Comparison of ENCODE assay signal across 7 mouse cellular contexts in genomic region chr10:44539033-44539578, GRCm38 (mm10). TPM values are rescaled to one million over a fixed set of nuclear protein-coding genes. Genes with fewer than 3 reads are reported as not detected.
DNase-seq lines count a peak whose midpoint lies in the region; ATAC-seq and TF ChIP-seq lines count a peak whose summit lies in the region.

No protein-coding gene starts in this region.

- no peak; a peak in 1 of 4 replicates for TF ChIP-seq POLR2A in MEL (IDR thresholded peaks at IDR 0.05; ENCODE audit: control insufficient read depth in 1 of 2, insufficient read depth in 1 of 2, low read depth in 1 of 2, low read length in 2 of 2, poor library complexity in 1 of 2)

- H3K79me2 ChIP-seq in MEL (ENCODE audit: control insufficient read depth, insufficient read depth, low read length, poor library complexity): no peaks in the 10 kb centered on the region

- 13% methylated on average over 14 of the region's 14 CpGs for WGBS in heart, embryonic 15.5 days

- TF ChIP-seq EP300 in MEL (IDR thresholded peaks at IDR 0.05; ENCODE audit: low read depth in 1 of 2, low read length in 2 of 2): peak; percentile 19 to 71; a peak in 3 of 4 replicates

- TF ChIP-seq CTCF in MEL (IDR thresholded peaks at IDR 0.05 in 2 of 3, conservative IDR thresholded peaks at IDR 0.05 in 1 of 3; ENCODE audit: control insufficient read depth in 1 of 3, insufficient read depth in 1 of 3, low read depth in 2 of 3, low read length in 3 of 3, poor library complexity in 1 of 3, severe bottlenecking in 1 of 3): no peak

- H3K4me2 ChIP-seq in heart, embryonic 15.5 days: peak overlapping the region; percentile 44

- peak overlapping the region; percentile 49 for H3K9ac ChIP-seq in MEL (ENCODE audit: control insufficient read depth, low read depth, low read length, poor library complexity, severe bottlenecking)
- no peak overlapping the region for H3K9ac ChIP-seq in heart, embryonic 15.5 days

- peaks cover 4 to 13% of the 10 kb centered on the region in 2 experiments; a peak in 3 of 4 replicates for H3K4me1 ChIP-seq in MEL (ENCODE audit: control insufficient read depth in 1 of 2, insufficient read depth in 2 of 2, low read length in 2 of 2)
- 0 out of 2 replicates have a peak, but pooled peaks cover 7% of the 10 kb centered on the region for H3K4me1 ChIP-seq in heart, embryonic 15.5 days (replicated peaks)

- H3K4me3 ChIP-seq in MEL (ENCODE audit: control insufficient read depth in 1 of 2, insufficient read depth in 1 of 2, low read depth in 2 of 2, low read length in 2 of 2): peak overlapping the region; percentile 35 to 86
- peak overlapping the region; percentile 8; the same call in 1 of the 2 replicates for H3K4me3 ChIP-seq in heart, embryonic 15.5 days

- ATAC-seq in heart, embryonic 15.5 days (replicated peaks; ENCODE audit: insufficient number of reproducible peaks, insufficient read depth, low FRiP score, low read depth): no peak
- peak; percentile 87 for ATAC-seq in monocyte, adult 5-6 weeks (replicated peaks; ENCODE audit: insufficient number of reproducible peaks, low FRiP score, low TSS enrichment, poor library complexity, severe bottlenecking)

- no peaks in the 10 kb centered on the region for H3K27me3 ChIP-seq in MEL (ENCODE audit: control insufficient read depth in 1 of 2, insufficient read depth in 2 of 2, low read length in 2 of 2)
- H3K27me3 ChIP-seq in heart, embryonic 15.5 days: 0 out of 2 replicates have a peak, but pooled peaks cover 9% of the 10 kb centered on the region

- H3K27ac ChIP-seq in MEL (ENCODE audit: control insufficient read depth, low read depth, low read length): peak overlapping the region; percentile 15; the same call in 1 of the 2 replicates
- H3K27ac ChIP-seq in heart, embryonic 15.5 days: no peak overlapping the region

- no peaks in the 10 kb centered on the region for H3K9me3 ChIP-seq in MEL (replicated peaks; ENCODE audit: insufficient read depth, low read length)
- no peaks in the 10 kb centered on the region for H3K9me3 ChIP-seq in heart, embryonic 15.5 days (replicated peaks)

- DNase-seq in layer of hippocampus, adult 9-11 months: peak; percentile 9
- DNase-seq in layer of hippocampus, postnatal 36 days: no peak
- DNase-seq in MEL (ENCODE audit: low read depth, low spot score): peak; percentile 83
- DNase-seq in layer of hippocampus, adult 18-20 months (ENCODE audit: low spot score in 2 of 2): no peak
- no peak for DNase-seq in retina, postnatal 1 day

- H3K36me3 ChIP-seq in MEL (ENCODE audit: control insufficient read depth in 1 of 2, insufficient read depth in 2 of 2, low read length in 2 of 2): peaks cover 0 to 12% of the 10 kb centered on the region in 2 experiments; a peak in 2 of 4 replicates
- H3K36me3 ChIP-seq in heart, embryonic 15.5 days: no peaks in the 10 kb centered on the region

- TF ChIP-seq RAD21 in MEL (IDR thresholded peaks at IDR 0.05; ENCODE audit: low read depth, low read length): no peak; the same call in 1 of the 2 replicates

TF ChIP-seq in MEL, 35 proteins besides CTCF, POLR2A, EP300 and RAD21:
- TF ChIP-seq ELF1 (IDR thresholded peaks at IDR 0.05; ENCODE audit: low read depth, low read length) (no peak), ZNF384 (IDR thresholded peaks at IDR 0.05; ENCODE audit: low read depth, low read length) (peak; percentile 94), USF2 (IDR thresholded peaks at IDR 0.05; ENCODE audit: borderline replicate concordance in 1 of 2, insufficient read depth in 1 of 2, low read depth in 1 of 2, low read length in 2 of 2) (no peak), ZC3H11A (IDR thresholded peaks at IDR 0.05; ENCODE audit: low read depth, low read length) (no peak; the same call in 1 of the 2 replicates), TAL1 (IDR thresholded peaks at IDR 0.05; ENCODE audit: low read length) (no peak), E2F4 (IDR thresholded peaks at IDR 0.05; ENCODE audit: borderline replicate concordance, low read depth, low read length) (no peak), RCOR1 (IDR thresholded peaks at IDR 0.05; ENCODE audit: low read depth, low read length) (peak; percentile 36; the same call in 1 of the 2 replicates), MAX (IDR thresholded peaks at IDR 0.05; ENCODE audit: low read length) (0 out of 2 replicates have a peak, but pooled peaks have one; percentile 44), NRF1 (IDR thresholded peaks at IDR 0.05; ENCODE audit: insufficient read depth, low read depth, low read length, poor library complexity, severe bottlenecking) (no peak), JUND (IDR thresholded peaks at IDR 0.05; ENCODE audit: low read depth, low read length) (peak; percentile 46; the same call in 1 of the 2 replicates), KAT2A (conservative IDR thresholded peaks at IDR 0.05; ENCODE audit: low read depth, low read length) (no peak), ZMIZ1 (IDR thresholded peaks at IDR 0.05; ENCODE audit: low read depth, low read length) (no peak), UBTF (IDR thresholded peaks at IDR 0.05; ENCODE audit: borderline replicate concordance, insufficient read depth, low read depth, low read length) (no peak), MXI1 (IDR thresholded peaks at IDR 0.05; ENCODE audit: low read depth, low read length) (peak; percentile 40; the same call in 1 of the 2 replicates), CHD2 (IDR thresholded peaks at IDR 0.05; ENCODE audit: low read length) (no peak), MAFK (IDR thresholded peaks at IDR 0.05; ENCODE audit: borderline replicate concordance, low read depth, low read length) (no peak), MEF2A (IDR thresholded peaks at IDR 0.05; ENCODE audit: extremely low read depth, insufficient replicate concordance, low read depth, low read length, poor library complexity, severe bottlenecking) (no peak), USF1 (IDR thresholded peaks at IDR 0.05; ENCODE audit: low read depth, low read length) (no peak), MAZ (IDR thresholded peaks at IDR 0.05; ENCODE audit: low read depth, low read length) (0 out of 2 replicates have a peak, but pooled peaks have one; percentile 35), CHD1 (IDR thresholded peaks at IDR 0.05; ENCODE audit: low read depth, low read length) (no peak), SIN3A (IDR thresholded peaks at IDR 0.05; ENCODE audit: low read length) (0 out of 2 replicates have a peak, but pooled peaks have one; percentile 42), BHLHE40 (IDR thresholded peaks at IDR 0.05; ENCODE audit: borderline replicate concordance, low read depth, low read length) (no peak), TCF12 (IDR thresholded peaks at IDR 0.05; ENCODE audit: low read depth, low read length) (0 out of 2 replicates have a peak, but pooled peaks have one; percentile 34), ETS1 (IDR thresholded peaks at IDR 0.05; ENCODE audit: low read depth, low read length) (no peak), NELFE (IDR thresholded peaks at IDR 0.05; ENCODE audit: low read depth, low read length) (peak; percentile 34; the same call in 1 of the 2 replicates), GABPA (IDR thresholded peaks at IDR 0.05; ENCODE audit: low read depth, low read length) (no peak), MYB (IDR thresholded peaks at IDR 0.05; ENCODE audit: low read depth, low read length) (no peak), POLR2AphosphoS2 (IDR thresholded peaks at IDR 0.05; ENCODE audit: low read length) (no peak), SMC3 (IDR thresholded peaks at IDR 0.05; ENCODE audit: low read depth, low read length) (peak; percentile 16; the same call in 1 of the 2 replicates), GATA1 (IDR thresholded peaks at IDR 0.05; ENCODE audit: low read depth, low read length) (no peak)
TF ChIP-seq in MEL: peak in this region for 10.

RNA-seq across cellular contexts. Expression of gene Prdm1, which starts 10.8 kb away (rescaled TPM):
- total RNA-seq in layer of hippocampus, postnatal 36 days (2021): under 1 TPM; 0.53 to 0.85 TPM
- not detected in 2 replicates for total RNA-seq in MEL (2012; rRNA removed)
- polyA plus RNA-seq in MEL (2012; ENCODE audit: insufficient read depth in 1 of 2, insufficient read length in 2 of 2, low read depth in 1 of 2, low replicate concordance in 2 of 2, missing spikeins in 1 of 2): under 1 TPM in 1 of 2 experiments, not detected in 1; 0.14 TPM
- polyA plus RNA-seq in heart, embryonic 15.5 days (2015; fragmentation: Nextera tagmentation; extraction: Ambion mirVana): 0.67 and 0.83 TPM in 2 replicates
- 17.3 to 47.1 TPM (median 17.5 TPM) in 3 replicates for total RNA-seq in monocyte, adult 5-6 weeks (2017)
- under 1 TPM; 0.47 to 0.61 TPM for total RNA-seq in layer of hippocampus, adult 18-20 months (2021)

Comparison
In these comparisons a context has a peak if more than half of its experiments do, and no peak if none do; other contexts are left out.
1. DNase-seq: peak in layer of hippocampus, adult 9-11 months (single experiment) and MEL (single experiment); none in layer of hippocampus, postnatal 36 days (0 of 2), layer of hippocampus, adult 18-20 months (0 of 2) and retina, postnatal 1 day (single experiment).